Mouse (Mus musculus): ENCODE measurements around the gene Gm12248.

GRCm38 (mm10) chr11:58121351-58121750, 28.4 kb upstream of the Gm12248 start:
- TF ChIP-seq CTCF (IDR thresholded peaks at IDR 0.05) (no peak), EP300 (IDR thresholded peaks at IDR 0.05) (no peak)

Data from lung, postnatal 0 days (tissue).